Mouse (Mus musculus) granulocyte monocyte progenitor cell, adult 5-6 weeks (primary cell): ENCODE results near the gene 9030612E09Rik. TPM values are rescaled to one million over a fixed set of nuclear protein-coding genes. Genes with fewer than 3 reads are reported as not detected.

Experiments
- ATAC-seq: replicated peaks from 2 replicates; pipeline ENCODE4 v1.8.0; 2016; ENCODE audit warnings: mild to moderate bottlenecking, moderate TSS enrichment, inconsistent platforms; ENCODE audit not compliant: poor library complexity, severe bottlenecking
- total RNA-seq, 2 experiments: library from RNA; stranded (forward) in 1 of 2; stranded (reverse) in 1 of 2; fragments of 200-712, 200-1000 nt in 1 of 2; fragments of >200 nt in 1 of 2; fragmentation: Nextera tagmentation in 1 of 2; gene quantifications; 2 replicates each; pipeline ENCODE4 v1.2.3; 2014 to 2017

Gene 9030612E09Rik
- not detected in 2 replicates for total RNA-seq (2014; fragmentation: Nextera tagmentation)
- not detected in 2 replicates for total RNA-seq (2017)

GRCm38 (mm10) chr10:43174326-43175155 is at the start of gene 9030612E09Rik, which contains the start of gene Sobp:
9030612E09Rik (plus strand) TSS chr10:43174704.
Sobp (minus strand) TSS chr10:43174530.
- ATAC-seq: 0 out of 2 replicates have a peak, but pooled peaks have one; percentile 12

GRCm38 (mm10) chr10:43128750-43129149 is 45.8 kb upstream of the 9030612E09Rik start:
- ATAC-seq: no peak

GRCm38 (mm10) chr10:43134027-43134426 is 40.5 kb upstream of the 9030612E09Rik start:
- ATAC-seq: no peak

GRCm38 (mm10) chr10:43143173-43143572 is 31.3 kb upstream of the 9030612E09Rik start:
- ATAC-seq: no peak

GRCm38 (mm10) chr10:43148456-43148855 is 26.0 kb upstream of the 9030612E09Rik start:
- ATAC-seq: no peak

- ATAC-seq: no peak
These were observed 21.9 kb upstream of the 9030612E09Rik start for GRCm38 (mm10) chr10:43152643-43153042.

GRCm38 (mm10) chr10:43155046-43155560 is 19.4 kb upstream of the 9030612E09Rik start:
- ATAC-seq: no peak

GRCm38 (mm10) chr10:43158917-43159316 is 15.6 kb upstream of the 9030612E09Rik start:
- no peak for ATAC-seq

- no peak for ATAC-seq
These were observed 15.2 kb upstream of the 9030612E09Rik start for GRCm38 (mm10) chr10:43159333-43159732.

- ATAC-seq: no peak
These were observed 12.2 kb upstream of the 9030612E09Rik start for GRCm38 (mm10) chr10:43162318-43162717.

GRCm38 (mm10) chr10:43164406-43164805 is 10.1 kb upstream of the 9030612E09Rik start:
- ATAC-seq: no peak

GRCm38 (mm10) chr10:43166146-43166545 is 8.4 kb upstream of the 9030612E09Rik start:
- ATAC-seq: no peak

GRCm38 (mm10) chr10:43166817-43167216 is 7.7 kb upstream of the 9030612E09Rik start:
- no peak for ATAC-seq

GRCm38 (mm10) chr10:43168847-43169246 is 5.7 kb upstream of the 9030612E09Rik start:
- ATAC-seq: no peak

GRCm38 (mm10) chr10:43171106-43171505 is 3.4 kb upstream of the 9030612E09Rik start:
- ATAC-seq: no peak

GRCm38 (mm10) chr10:43172066-43172465 is 2.4 kb upstream of the 9030612E09Rik start:
- ATAC-seq: no peak

GRCm38 (mm10) chr10:43172554-43172953 is 1.9 kb upstream of the 9030612E09Rik start:
- no peak for ATAC-seq

GRCm38 (mm10) chr10:43173141-43173827 is 1.2 kb upstream of the 9030612E09Rik start:
- ATAC-seq: peak; percentile 30

GRCm38 (mm10) chr10:43173828-43174325 is 627 bp upstream of the 9030612E09Rik start:
- ATAC-seq: no peak

GRCm38 (mm10) chr10:43175156-43175601 is 675 bp downstream of the 9030612E09Rik start:
- no peak for ATAC-seq
